Mouse (Mus musculus) yolk sac, embryonic 10.5 days (tissue): ENCODE data around the gene Dok4.
"Not testable (repeated sequence)": the region's sequence is repeated elsewhere in the genome, so short reads cannot be mapped to it uniquely, and the experiment has no call there.

Experiments
- DNase-seq: peaks from one replicate; pipeline ENCODE4 v3.0.0-alpha.2; 2017; ENCODE audit warnings: low spot score

The Dok4 gene

DNA sequence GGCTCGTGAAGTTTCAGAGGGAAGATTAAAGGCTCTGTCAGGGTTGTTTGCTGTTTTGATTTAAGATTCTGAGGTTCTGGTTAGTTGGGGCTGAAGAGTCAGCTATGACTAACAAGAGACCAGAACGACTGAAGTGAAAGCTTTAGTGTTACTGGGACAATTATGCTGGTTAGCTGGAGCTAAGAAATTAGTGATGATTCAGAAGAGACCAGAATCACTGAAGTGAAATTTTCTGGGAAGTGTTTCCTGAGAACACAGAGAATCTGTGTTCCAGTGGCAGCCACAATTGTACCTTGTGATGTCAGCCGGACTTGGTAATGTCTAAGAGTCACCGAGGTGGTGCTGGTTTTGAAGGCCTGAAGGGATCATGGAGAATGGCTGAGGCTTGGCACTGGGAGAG lies 4.6 kb upstream of the Dok4 start:
- no peak for DNase-seq

GRCm38 (mm10) chr8:94876820-94877219 lies 690 bp upstream of the Dok4 start:
- DNase-seq = no peak

GRCm38 (mm10) chr8:94875871-94876150 lies 319 bp downstream of the Dok4 start:
- no peak for DNase-seq

DNA sequence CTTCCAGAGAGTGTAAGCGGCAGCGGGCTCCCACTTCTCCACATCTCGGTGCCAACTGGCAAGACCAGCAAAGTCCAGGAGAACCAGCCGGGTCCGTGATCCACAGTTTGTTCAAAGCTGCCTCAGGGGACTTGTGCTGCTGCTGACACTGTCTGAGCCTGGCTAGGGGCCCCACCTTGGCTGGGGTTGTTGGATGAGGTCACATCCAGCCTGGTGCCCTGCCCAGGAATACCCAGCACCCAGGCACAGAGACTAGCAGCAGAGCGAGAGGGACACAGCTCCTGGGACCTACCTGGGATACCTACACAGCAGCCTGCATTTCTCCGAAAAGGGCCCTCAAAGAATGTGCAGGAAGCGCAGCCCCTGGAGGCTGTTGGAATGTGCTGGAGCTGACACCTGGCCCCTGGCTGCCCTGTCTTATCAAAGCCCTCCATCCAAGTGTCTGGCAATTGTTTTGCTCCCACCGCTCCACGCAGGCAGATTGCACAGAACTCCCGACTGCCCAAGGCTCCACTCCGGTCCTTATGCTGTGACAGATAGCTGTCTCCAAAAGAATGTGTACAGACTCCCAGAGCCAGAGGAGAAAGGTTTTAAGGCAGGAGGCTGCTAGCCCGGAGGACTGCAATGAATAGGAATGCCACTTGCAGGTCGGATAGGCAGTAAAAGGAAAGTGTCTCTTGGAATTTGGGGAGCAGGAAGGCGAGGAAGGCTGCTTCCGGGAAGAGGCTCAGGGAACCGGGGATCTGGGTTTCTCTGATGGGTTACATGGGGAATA lies 847 bp downstream of the Dok4 start:
- DNase-seq = no peak

DNA sequence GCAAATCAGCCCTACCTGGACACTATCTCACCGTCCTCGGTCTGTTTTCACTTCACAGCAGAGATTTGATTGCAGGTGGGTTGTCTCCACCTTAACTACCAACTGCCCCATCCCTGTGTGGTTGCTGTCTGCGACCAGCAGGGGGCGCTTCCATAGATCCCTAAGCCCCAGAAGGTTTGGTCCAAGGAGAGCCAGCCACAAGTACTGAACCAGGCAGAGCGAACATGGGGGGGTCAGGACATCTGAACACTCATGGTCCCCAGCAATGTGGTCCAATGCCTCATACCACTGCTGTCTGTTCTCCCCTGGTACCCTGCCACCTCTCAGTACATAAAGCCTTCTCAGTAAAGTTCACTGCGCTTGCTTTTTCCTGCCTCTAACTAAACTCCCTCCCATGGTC lies 1.8 kb downstream of the Dok4 start:
- DNase-seq = peak; percentile 50

DNA sequence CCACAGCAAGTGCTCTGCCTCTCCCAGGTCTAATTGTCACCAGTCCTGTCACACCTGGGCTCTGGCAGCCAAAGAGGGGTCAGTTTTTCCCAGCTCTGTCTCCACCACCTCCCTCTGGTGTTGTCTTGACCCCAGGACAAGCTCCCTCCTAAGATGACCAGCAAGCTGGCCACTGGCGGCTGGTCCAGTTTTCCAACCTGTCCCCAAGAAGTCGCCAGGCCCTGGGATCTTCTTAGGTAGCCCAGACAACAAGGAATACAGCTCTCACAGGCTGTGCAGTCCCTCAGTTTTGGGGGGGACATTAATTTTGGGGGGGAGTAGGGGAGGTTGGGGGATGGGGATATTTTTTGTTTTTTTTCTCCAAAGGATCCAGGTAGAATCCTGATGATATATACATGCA lies 3.6 kb downstream of the Dok4 start:
- DNase-seq = no peak

- no peak for DNase-seq
Observed at GRCm38 (mm10) chr8:94872156-94872555, 4.0 kb downstream of the Dok4 start.

- DNase-seq = peak; percentile 84
Observed at GRCm38 (mm10) chr8:94871108-94871894, 4.8 kb downstream of the Dok4 start.

DNA sequence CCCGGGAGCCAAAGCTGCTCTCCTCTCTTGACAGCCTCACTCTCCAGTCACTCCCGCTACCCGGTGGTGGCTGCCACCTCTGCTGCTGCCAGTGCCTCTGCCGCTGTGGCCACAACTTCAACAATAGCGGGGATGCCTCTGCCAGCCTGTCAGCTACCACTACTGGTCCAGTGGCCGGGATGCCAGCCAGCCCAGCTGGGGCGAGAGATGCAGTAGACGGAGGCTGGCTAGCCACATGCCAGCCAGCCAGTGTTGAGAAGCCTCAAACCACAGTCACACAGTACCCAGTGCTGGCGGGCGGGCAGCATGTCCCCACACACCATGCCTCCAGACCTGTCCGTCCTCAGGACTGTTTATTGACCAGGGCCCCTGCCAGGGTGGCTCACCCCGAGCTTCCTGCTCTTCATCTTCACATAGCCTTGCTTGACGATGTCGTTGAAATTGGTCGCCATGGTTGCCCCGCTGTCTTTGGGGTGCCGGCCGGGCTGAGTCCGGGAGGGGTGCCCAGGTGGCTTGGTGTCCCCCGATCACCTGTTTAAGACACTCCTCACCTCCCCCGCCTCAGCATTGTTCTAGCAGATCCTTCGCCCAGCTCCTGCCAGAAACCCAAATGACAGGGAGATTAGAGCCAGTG lies 5.5 kb downstream of the Dok4 start:
- no peak for DNase-seq

DNA sequence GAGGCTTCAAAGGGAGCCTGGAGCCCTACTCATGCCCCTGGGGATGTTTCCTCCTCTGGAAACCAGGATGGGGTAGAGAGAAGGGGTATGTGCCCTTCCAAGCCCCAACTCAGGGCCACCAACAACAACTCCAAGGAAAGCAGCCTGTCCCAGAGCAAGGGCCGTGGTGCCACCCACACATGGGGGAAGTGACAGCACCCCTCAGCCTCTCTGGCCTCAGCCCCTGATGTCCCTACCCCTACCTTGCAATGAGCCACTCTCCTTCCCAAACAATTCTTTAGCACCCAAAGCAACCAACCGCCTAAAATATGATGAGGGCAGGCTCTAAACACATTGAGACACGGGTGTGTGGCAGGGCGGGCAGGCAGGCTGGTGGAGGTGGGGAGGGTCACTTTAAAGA lies 6.1 kb downstream of the Dok4 start:
- DNase-seq = no peak

GRCm38 (mm10) chr8:94869146-94869545 lies 7.0 kb downstream of the Dok4 start:
- DNase-seq = no peak

DNA sequence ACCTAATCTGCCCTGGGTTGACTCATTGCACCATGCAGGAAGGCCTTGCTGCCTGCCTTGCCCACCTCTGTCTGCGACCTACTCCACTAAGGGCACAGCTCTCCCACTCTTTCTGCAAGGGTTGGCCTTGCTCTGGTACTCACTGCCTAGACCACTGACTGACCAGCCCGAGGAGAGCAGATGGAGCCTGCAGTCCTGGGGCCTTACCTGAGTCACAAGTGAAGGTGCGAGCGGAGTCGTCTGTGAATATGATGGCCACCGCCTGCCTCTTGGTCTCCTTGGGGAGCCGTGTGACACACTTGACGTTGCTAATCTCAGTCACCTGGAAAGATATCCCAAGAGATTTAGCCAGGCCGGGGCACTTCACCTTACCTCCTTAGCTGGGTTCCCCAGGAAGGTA lies 9.2 kb downstream of the Dok4 start:
- DNase-seq = no peak

DNA sequence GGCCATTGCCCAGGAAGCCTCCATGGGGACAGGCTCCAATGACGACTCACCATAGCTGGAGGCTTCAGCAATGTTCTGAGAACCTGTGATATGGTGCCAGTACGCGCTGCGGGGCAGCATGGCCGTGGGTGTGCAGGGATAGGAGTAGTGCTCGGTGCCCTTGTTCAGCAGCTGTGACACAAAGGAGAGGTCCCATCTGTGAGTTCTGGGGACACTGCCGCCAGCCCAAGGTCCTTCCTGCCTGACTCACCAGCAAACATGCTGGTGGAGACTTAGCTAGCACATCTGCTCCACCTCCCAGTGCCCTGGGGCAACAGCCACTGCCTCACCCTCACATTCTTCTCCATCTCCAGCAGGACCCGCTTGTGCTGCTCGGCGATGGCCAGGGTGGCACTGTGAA lies 10.8 kb downstream of the Dok4 start:
- DNase-seq = no peak

- no peak for DNase-seq
Observed at GRCm38 (mm10) chr8:94863897-94864673, 12.0 kb downstream of the Dok4 start.

DNA sequence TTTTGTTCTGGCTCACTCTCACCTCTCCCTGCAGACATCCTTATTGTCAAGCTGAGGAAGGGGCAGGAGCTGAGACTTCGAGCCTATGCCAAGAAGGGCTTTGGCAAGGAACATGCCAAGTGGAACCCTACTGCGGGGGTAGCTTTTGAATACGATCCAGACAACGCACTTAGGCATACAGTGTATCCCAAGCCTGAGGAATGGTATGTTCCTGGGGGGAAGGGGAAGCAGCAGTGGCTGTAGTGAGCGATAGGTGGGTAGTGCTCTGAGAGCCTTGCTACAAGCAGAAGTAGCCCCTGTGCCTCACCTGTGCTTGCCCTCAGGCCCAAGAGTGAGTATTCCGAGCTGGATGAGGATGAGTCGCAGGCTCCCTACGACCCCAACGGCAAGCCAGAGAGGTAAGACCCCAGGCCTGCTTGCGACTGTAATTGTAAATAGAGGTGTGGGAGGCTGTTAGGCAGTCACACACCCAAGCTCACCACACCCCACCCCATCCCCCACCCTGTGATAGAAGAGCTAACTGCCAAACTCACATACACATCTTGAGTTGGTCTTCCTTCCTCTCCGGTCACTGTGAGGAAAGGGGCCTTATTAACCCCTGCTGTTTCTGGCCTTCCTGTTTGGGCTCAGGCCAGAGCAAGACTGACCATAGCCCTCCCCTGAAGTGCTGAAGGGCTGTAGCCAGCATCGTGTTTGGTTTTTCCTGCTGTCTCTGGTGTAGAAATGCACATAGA lies 13.5 kb downstream of the Dok4 start:
- DNase-seq = no peak

DNA sequence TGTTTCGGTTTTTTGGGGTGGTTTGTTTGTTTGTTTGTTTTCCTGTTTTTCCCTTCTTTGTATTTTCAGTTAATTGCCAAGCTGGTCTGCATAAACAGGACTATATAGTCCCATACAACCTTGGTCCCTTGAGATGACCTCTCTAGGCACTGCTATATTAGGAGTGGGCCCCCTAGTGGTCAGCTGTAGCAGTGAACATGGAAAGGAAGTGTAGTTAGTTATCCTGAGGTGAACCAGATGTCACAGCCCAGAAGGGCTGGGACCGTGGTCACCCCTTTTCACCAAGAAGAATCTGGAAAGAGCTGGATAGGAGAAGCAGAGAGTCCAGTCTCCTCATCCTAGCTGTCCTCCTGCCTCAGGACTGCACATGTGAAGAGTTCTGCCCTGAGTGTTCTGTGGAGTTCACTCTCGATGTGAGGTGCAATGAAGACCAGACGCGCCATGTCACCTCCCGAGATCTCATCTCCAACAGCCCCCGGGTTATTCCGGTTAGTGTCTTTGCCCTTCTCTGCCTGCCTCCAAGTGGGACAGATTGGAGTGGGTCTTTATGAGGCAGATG lies 14.7 kb downstream of the Dok4 start:
- peak; percentile 50 for DNase-seq

- peak; percentile 84 for DNase-seq
Observed at GRCm38 (mm10) chr8:94857346-94858173, 18.6 kb downstream of the Dok4 start, which contains the start of gene Polr2c. Polr2c (plus strand) TSS chr8:94857450.

DNA sequence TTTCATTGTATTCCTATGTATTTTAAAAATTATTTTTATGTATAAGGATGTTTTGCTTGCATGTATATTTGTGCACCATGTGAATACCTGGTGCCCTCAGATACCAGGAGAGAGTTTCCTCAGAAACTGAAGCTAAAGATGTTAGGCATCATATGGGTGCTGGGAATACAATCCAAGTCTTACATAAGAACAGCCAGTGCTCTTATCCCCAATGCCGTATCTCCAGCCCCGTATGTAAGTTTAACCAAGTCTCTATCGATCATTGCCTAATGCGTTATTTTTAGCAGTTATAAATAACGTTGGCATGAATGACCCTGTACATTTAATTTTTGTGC lies 19.2 kb downstream of the Dok4 start:
- no peak for DNase-seq

DNA sequence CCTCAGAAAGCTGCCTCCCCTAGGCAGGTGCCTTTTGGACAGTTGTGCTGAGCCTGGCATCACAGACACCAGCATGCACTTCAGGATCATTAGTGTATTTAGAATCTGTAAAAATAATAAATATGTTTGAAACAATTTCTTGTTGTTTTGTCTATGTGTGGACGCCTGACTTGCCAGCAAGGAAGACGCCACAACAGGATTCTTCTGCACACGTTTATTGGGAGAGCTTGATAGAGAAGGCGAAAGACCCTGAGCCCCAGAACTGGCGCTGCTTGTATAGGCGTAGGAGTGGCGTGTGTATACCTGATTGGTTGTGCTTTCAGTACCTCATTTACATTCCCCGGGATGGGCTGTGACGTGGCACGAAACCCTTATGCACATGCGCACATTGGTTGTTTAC lies 21.4 kb downstream of the Dok4 start:
- DNase-seq = not testable (repeated sequence)

- DNase-seq = no peak
Observed at GRCm38 (mm10) chr8:94850049-94850448, 26.1 kb downstream of the Dok4 start.

DNA sequence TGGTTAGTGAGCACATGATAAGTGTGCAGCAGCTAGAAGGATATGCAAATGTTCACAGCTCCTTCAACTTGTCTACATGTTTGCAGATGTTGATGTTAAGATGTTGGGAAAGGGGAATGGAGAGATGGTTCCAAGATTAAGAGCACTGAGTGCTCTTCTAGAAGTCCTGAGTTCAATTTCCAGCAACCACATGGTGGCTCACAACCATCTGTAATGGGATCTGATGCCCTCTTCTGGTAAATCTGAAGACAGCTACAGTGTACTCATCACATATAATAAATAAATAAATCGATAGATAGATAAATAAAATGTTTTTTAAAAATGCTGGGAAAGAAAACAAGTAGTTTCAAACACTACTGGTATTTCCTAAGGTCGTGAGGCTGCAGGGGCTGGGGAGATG lies 34.9 kb downstream of the Dok4 start:
- DNase-seq = no peak
